Mouse (Mus musculus): ENCODE data around the gene Aldh2.

Aldh2 gene

GRCm38 (mm10) chr5:121595758-121596157 is 2.1 kb upstream of the Aldh2 start:
- DNase-seq (ENCODE audit: low spot score in 2 of 2), result no peak

GRCm38 (mm10) chr5:121594714-121595313 is 1.2 kb upstream of the Aldh2 start:
- no peak for DNase-seq (ENCODE audit: low spot score in 2 of 2)

GRCm38 (mm10) chr5:121592816-121593407 is 712 bp downstream of the Aldh2 start:
- no peak for DNase-seq (ENCODE audit: low spot score in 2 of 2)

GRCm38 (mm10) chr5:121592064-121592815 is 1.4 kb downstream of the Aldh2 start:
- DNase-seq (ENCODE audit: low spot score in 2 of 2), result no peak

- no peak for DNase-seq (ENCODE audit: low spot score in 2 of 2)
These were observed 2.1 kb downstream of the Aldh2 start for GRCm38 (mm10) chr5:121591417-121592063.

- no peak for DNase-seq (ENCODE audit: low spot score in 2 of 2)
These were observed 3.7 kb downstream of the Aldh2 start for GRCm38 (mm10) chr5:121589928-121590327.

GRCm38 (mm10) chr5:121586400-121587039 is 7.1 kb downstream of the Aldh2 start:
- DNase-seq (ENCODE audit: low spot score in 2 of 2), result peak; percentile 51 to 71

GRCm38 (mm10) chr5:121585699-121586098 is 7.9 kb downstream of the Aldh2 start:
- DNase-seq (ENCODE audit: low spot score in 2 of 2), result no peak

GRCm38 (mm10) chr5:121585005-121585404 is 8.6 kb downstream of the Aldh2 start:
- DNase-seq (ENCODE audit: low spot score in 2 of 2), result no peak

GRCm38 (mm10) chr5:121583765-121584501 is 9.7 kb downstream of the Aldh2 start:
- DNase-seq (ENCODE audit: low spot score in 2 of 2), result peak; percentile 52 to 58

GRCm38 (mm10) chr5:121581945-121582344 is 11.7 kb downstream of the Aldh2 start:
- no peak for DNase-seq (ENCODE audit: low spot score in 2 of 2)

- no peak for DNase-seq (ENCODE audit: low spot score in 2 of 2)
These were observed 16.6 kb downstream of the Aldh2 start for GRCm38 (mm10) chr5:121576927-121577488.

GRCm38 (mm10) chr5:121575867-121576266 is 17.8 kb downstream of the Aldh2 start:
- DNase-seq (ENCODE audit: low spot score in 2 of 2), result no peak

- DNase-seq (ENCODE audit: low spot score in 2 of 2), result no peak
These were observed 19.5 kb downstream of the Aldh2 start for GRCm38 (mm10) chr5:121574145-121574544.

- DNase-seq (ENCODE audit: low spot score in 2 of 2), result no peak
These were observed 22.8 kb downstream of the Aldh2 start for GRCm38 (mm10) chr5:121570787-121571186.

GRCm38 (mm10) chr5:121569881-121570420 is 23.7 kb downstream of the Aldh2 start:
- no peak for DNase-seq (ENCODE audit: low spot score in 2 of 2)

GRCm38 (mm10) chr5:121566035-121566681 is 27.5 kb downstream of the Aldh2 start:
- no peak for DNase-seq (ENCODE audit: low spot score in 2 of 2)

- DNase-seq (ENCODE audit: low spot score in 2 of 2), result peak; percentile 61 to 75
These were observed 29.1 kb downstream of the Aldh2 start for GRCm38 (mm10) chr5:121564468-121564895.

- no peak for DNase-seq (ENCODE audit: low spot score in 2 of 2)
These were observed 31.2 kb downstream of the Aldh2 start for GRCm38 (mm10) chr5:121562436-121562835.

- no peak for DNase-seq (ENCODE audit: low spot score in 2 of 2)
These were observed 44.4 kb downstream of the Aldh2 start for GRCm38 (mm10) chr5:121549196-121549595.
